Mouse (Mus musculus) layer of hippocampus, adult 11-12 months (tissue): ENCODE data around the gene Mob1b.
"Not testable (repeated sequence)": the region's sequence is repeated elsewhere in the genome, so short reads cannot be mapped to it uniquely, and the experiment has no call there.

Experiments used
- DNase-seq: peaks from one replicate; pipeline ENCODE4 v3.0.0; 2022; ENCODE audit warnings: low spot score

Gene Mob1b

GRCm38 (mm10) chr5:88702041-88702440, 18.6 kb upstream of the Mob1b start:
- no peak for DNase-seq

- DNase-seq: no peak
Observed at GRCm38 (mm10) chr5:88703551-88703950, 17.1 kb upstream of the Mob1b start.

- no peak for DNase-seq
Observed at GRCm38 (mm10) chr5:88711128-88711527, 9.5 kb upstream of the Mob1b start.

GRCm38 (mm10) chr5:88711618-88712224, 8.9 kb upstream of the Mob1b start:
- no peak for DNase-seq

GRCm38 (mm10) chr5:88712328-88712727, 8.3 kb upstream of the Mob1b start:
- no peak for DNase-seq

GRCm38 (mm10) chr5:88716983-88717382, 3.7 kb upstream of the Mob1b start:
- DNase-seq: no peak

- no peak for DNase-seq
Observed at GRCm38 (mm10) chr5:88721003-88721475, 384 bp downstream of the Mob1b start.

- no peak for DNase-seq
Observed at GRCm38 (mm10) chr5:88721565-88722212, 1.0 kb downstream of the Mob1b start.

- DNase-seq: peak; percentile 19
Observed at GRCm38 (mm10) chr5:88722213-88722600, 1.6 kb downstream of the Mob1b start.

- DNase-seq: no peak
Observed at GRCm38 (mm10) chr5:88724030-88724429, 3.4 kb downstream of the Mob1b start.

- DNase-seq: no peak
Observed at GRCm38 (mm10) chr5:88727593-88728144, 7.0 kb downstream of the Mob1b start.

- DNase-seq: no peak
Observed at GRCm38 (mm10) chr5:88734786-88735185, 14.1 kb downstream of the Mob1b start.

GRCm38 (mm10) chr5:88741065-88741464, 20.4 kb downstream of the Mob1b start:
- not testable (repeated sequence) for DNase-seq

GRCm38 (mm10) chr5:88747774-88748173, 27.1 kb downstream of the Mob1b start:
- DNase-seq: no peak

- no peak for DNase-seq
Observed at GRCm38 (mm10) chr5:88753199-88753598, 32.5 kb downstream of the Mob1b start.

- no peak for DNase-seq
Observed at GRCm38 (mm10) chr5:88762611-88763010, 42.0 kb downstream of the Mob1b start.

GRCm38 (mm10) chr5:88764430-88764986, 43.9 kb downstream of the Mob1b start:
- DNase-seq: no peak

- peak; percentile 97 for DNase-seq
Observed at GRCm38 (mm10) chr5:88764987-88765481, 44.4 kb downstream of the Mob1b start, which contains the start of gene Dck. Gene Dck (plus strand): TSS chr5:88764996.

GRCm38 (mm10) chr5:88765587-88765986, 44.9 kb downstream of the Mob1b start:
- DNase-seq: no peak

- no peak for DNase-seq
Observed at GRCm38 (mm10) chr5:88766121-88766520, 45.5 kb downstream of the Mob1b start.

- no peak for DNase-seq
Observed at GRCm38 (mm10) chr5:88766863-88767262, 46.2 kb downstream of the Mob1b start.

- DNase-seq: no peak
Observed at GRCm38 (mm10) chr5:88768201-88768600, 47.5 kb downstream of the Mob1b start.
